1 mouse cellular context compared by ENCODE assay signal in genomic region chr5:120679676-120680555, GRCm38 (mm10).
TF ChIP-seq lines count a peak whose summit lies in the region.

No protein-coding gene starts in this region.

TF ChIP-seq in CH12.LX, 34 proteins besides CTCF, POLR2A, EP300 and RAD21 (continued from another document):
- TF ChIP-seq TBP (conservative IDR thresholded peaks at IDR 0.05; ENCODE audit: low read depth, low read length) (no peak), ZC3H11A (IDR thresholded peaks at IDR 0.05; ENCODE audit: low read depth, low read length) (peak; percentile 72), MAX (IDR thresholded peaks at IDR 0.05; ENCODE audit: low read length) (no peak)
